Mouse (Mus musculus): Measurements from ENCODE around the gene Slc8a3.

DNA sequence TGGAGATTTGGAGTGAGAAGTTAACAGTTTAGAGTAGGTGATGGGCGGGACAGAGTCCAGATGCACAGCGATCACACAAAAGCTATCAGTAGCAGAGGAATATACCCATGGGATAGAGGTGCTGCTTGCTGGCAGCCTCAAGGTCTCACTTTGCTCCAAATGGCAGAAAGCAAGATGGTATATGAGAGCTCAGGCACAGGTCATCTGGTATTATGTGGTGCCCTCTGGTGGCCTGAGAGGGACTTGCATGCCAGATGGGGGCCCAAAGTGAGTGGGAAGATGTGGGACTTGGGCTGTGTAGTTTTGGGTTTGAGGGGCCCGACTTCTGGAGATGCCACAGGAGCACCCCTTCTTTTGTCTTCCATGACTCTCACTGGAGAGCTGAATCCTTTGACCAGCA lies 150.9 kb downstream of the Slc8a3 start:
- TF ChIP-seq CTCF (IDR thresholded peaks at IDR 0.05; ENCODE audit: extremely low read depth, insufficient read depth, low read length) = peak; percentile 76
- no peak for TF ChIP-seq POLR2A (IDR thresholded peaks at IDR 0.05; ENCODE audit: extremely low read depth, insufficient read depth, low read length)

Data from cortical plate, adult 2 months (tissue).